Mouse (Mus musculus): ENCODE results near the gene Cacnb3. TPM values are rescaled to one million over a fixed set of nuclear protein-coding genes. Genes with fewer than 3 reads are reported as not detected.
A peak's percentile ranks its signal among the peaks of the same experiment; 100 is the strongest.

Cacnb3 gene
- total and polyA plus RNA-seq, 2 experiments from 2014 or later, result 5.7 to 19.4 TPM

- no peak for TF ChIP-seq CTCF (IDR thresholded peaks at IDR 0.05; ENCODE audit: low read depth)
- no peak for TF ChIP-seq EP300 (IDR thresholded peaks at IDR 0.05; ENCODE audit: low read depth)
- whole genome bisulfite sequencing, result 51% methylated on average over 5 of the region's 5 CpGs
- no peak overlapping the region for H3K4me3 ChIP-seq (ENCODE audit: low read depth, low read length)
These were observed 7.2 kb upstream of the Cacnb3 start for GRCm38 (mm10) chr15:98623361-98623821.

DNA sequence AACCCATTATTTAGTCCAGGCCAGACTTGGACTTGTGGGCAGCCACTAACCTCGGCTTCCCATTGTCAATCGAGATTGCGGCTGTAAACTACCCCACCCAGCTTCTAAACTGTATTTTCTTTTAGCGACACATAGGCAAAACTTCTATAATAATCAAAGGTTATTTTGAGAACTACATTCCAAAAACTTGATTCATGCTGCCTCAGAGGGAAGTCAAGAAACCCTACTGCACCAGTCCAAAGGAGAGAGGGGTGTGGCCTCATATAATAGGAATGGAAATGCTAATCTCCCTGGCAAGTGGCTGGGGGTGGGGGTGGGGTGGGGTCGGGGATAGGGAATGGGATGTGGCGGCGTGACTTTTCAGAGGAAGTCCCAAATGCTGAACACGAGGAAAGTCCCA is 4.6 kb upstream of the Cacnb3 start:
- Histone ChIP-seq H3K4me1 (ENCODE audit: control insufficient read depth, insufficient read depth) (peaks cover 7% of the 10 kb centered on the region), H3K9ac (replicated peaks; ENCODE audit: low read depth, low read length) (no peak overlapping the region), H3K4me3 (ENCODE audit: low read depth, low read length) (no peak overlapping the region), H3K27me3 (ENCODE audit: control insufficient read depth, insufficient read depth, low read length) (peaks cover 17% of the 10 kb centered on the region), H3K36me3 (replicated peaks; ENCODE audit: control insufficient read depth, insufficient read depth, low read length) (no peaks in the 10 kb centered on the region), H3K9me3 (replicated peaks; ENCODE audit: control insufficient read depth, low read length) (no peaks in the 10 kb centered on the region; the same call in 1 of the 2 replicates), H3K27ac (ENCODE audit: low read depth) (no peak overlapping the region), H3K4me2 (ENCODE audit: low read depth, low read length) (peak overlapping the region; percentile 8; the same call in 1 of the 2 replicates)
- DNase-seq (ENCODE audit: low spot score) (no peak), ATAC-seq (ENCODE audit: insufficient read depth, low read depth) (peak; percentile 55)
- TF ChIP-seq CTCF (IDR thresholded peaks at IDR 0.05; ENCODE audit: low read depth) (no peak), EP300 (IDR thresholded peaks at IDR 0.05; ENCODE audit: low read depth) (no peak)
- 11% methylated on average over 8 of the region's 8 CpGs for WGBS

More at GRCm38 (mm10) chr15:98623361-98623821, 7.2 kb upstream of the Cacnb3 start:
- Histone ChIP-seq H3K9ac (replicated peaks; ENCODE audit: low read depth, low read length) (no peak overlapping the region), H3K27me3 (ENCODE audit: control insufficient read depth, insufficient read depth, low read length) (0 out of 2 replicates have a peak, but pooled peaks cover 4% of the 10 kb centered on the region), H3K27ac (ENCODE audit: low read depth) (peak overlapping the region; percentile 51; the same call in 1 of the 2 replicates), H3K36me3 (replicated peaks; ENCODE audit: control insufficient read depth, insufficient read depth, low read length) (no peaks in the 10 kb centered on the region), H3K4me1 (ENCODE audit: control insufficient read depth, insufficient read depth) (peaks cover 3% of the 10 kb centered on the region; the same call in 1 of the 2 replicates), H3K9me3 (replicated peaks; ENCODE audit: control insufficient read depth, low read length) (no peaks in the 10 kb centered on the region; the same call in 1 of the 2 replicates), H3K4me2 (ENCODE audit: low read depth, low read length) (no peak overlapping the region)
- DNase-seq (ENCODE audit: low spot score), result no peak
- no peak for ATAC-seq (ENCODE audit: insufficient read depth, low read depth)

GRCm38 (mm10) chr15:98626487-98627212 is 4.0 kb upstream of the Cacnb3 start:
- no peak for TF ChIP-seq EP300 (IDR thresholded peaks at IDR 0.05; ENCODE audit: low read depth)
- Histone ChIP-seq H3K9me3 (replicated peaks; ENCODE audit: control insufficient read depth, low read length) (no peaks in the 10 kb centered on the region; the same call in 1 of the 2 replicates), H3K4me3 (ENCODE audit: low read depth, low read length) (no peak overlapping the region), H3K27ac (ENCODE audit: low read depth) (no peak overlapping the region), H3K4me2 (ENCODE audit: low read depth, low read length) (peak overlapping the region; percentile 8; the same call in 1 of the 2 replicates), H3K4me1 (ENCODE audit: control insufficient read depth, insufficient read depth) (peaks cover 8% of the 10 kb centered on the region), H3K9ac (replicated peaks; ENCODE audit: low read depth, low read length) (no peak overlapping the region), H3K27me3 (ENCODE audit: control insufficient read depth, insufficient read depth, low read length) (peaks cover 22% of the 10 kb centered on the region), H3K36me3 (replicated peaks; ENCODE audit: control insufficient read depth, insufficient read depth, low read length) (no peaks in the 10 kb centered on the region)
- 71% methylated on average over 7 of the region's 7 CpGs for WGBS
- DNase-seq (ENCODE audit: low spot score), result no peak
- no peak for ATAC-seq (ENCODE audit: insufficient read depth, low read depth)

GRCm38 (mm10) chr15:98628589-98629254 is 1.9 kb upstream of the Cacnb3 start:
- H3K9ac ChIP-seq (replicated peaks; ENCODE audit: low read depth, low read length), result no peak overlapping the region; the same call in 1 of the 2 replicates
- DNase-seq (ENCODE audit: low spot score) (no peak), ATAC-seq (ENCODE audit: insufficient read depth, low read depth) (no peak)
- no peak overlapping the region for H3K4me3 ChIP-seq (ENCODE audit: low read depth, low read length)
- 20% methylated on average over 20 of the region's 20 CpGs for WGBS
- peak overlapping the region; percentile 18; the same call in 1 of the 2 replicates for H3K27ac ChIP-seq (ENCODE audit: low read depth)
- no peaks in the 10 kb centered on the region; the same call in 1 of the 2 replicates for H3K9me3 ChIP-seq (replicated peaks; ENCODE audit: control insufficient read depth, low read length)
- TF ChIP-seq EP300 (IDR thresholded peaks at IDR 0.05; ENCODE audit: low read depth) (no peak), CTCF (IDR thresholded peaks at IDR 0.05; ENCODE audit: low read depth) (no peak)
- peak overlapping the region; percentile 30; the same call in 1 of the 2 replicates for H3K4me2 ChIP-seq (ENCODE audit: low read depth, low read length)
- H3K27me3 ChIP-seq (ENCODE audit: control insufficient read depth, insufficient read depth, low read length), result peaks cover 40% of the 10 kb centered on the region
- peaks cover 14% of the 10 kb centered on the region for H3K4me1 ChIP-seq (ENCODE audit: control insufficient read depth, insufficient read depth)
- H3K36me3 ChIP-seq (replicated peaks; ENCODE audit: control insufficient read depth, insufficient read depth, low read length), result no peaks in the 10 kb centered on the region

- no peaks in the 10 kb centered on the region for H3K9me3 ChIP-seq (replicated peaks; ENCODE audit: control insufficient read depth, low read length)
- peaks cover 19% of the 10 kb centered on the region for H3K4me1 ChIP-seq (ENCODE audit: control insufficient read depth, insufficient read depth)
- no peak overlapping the region for H3K4me3 ChIP-seq (ENCODE audit: low read depth, low read length)
- DNase-seq (ENCODE audit: low spot score) (no peak), ATAC-seq (ENCODE audit: insufficient read depth, low read depth) (no peak)
- peak overlapping the region; percentile 18; the same call in 1 of the 2 replicates for H3K27ac ChIP-seq (ENCODE audit: low read depth)
- 26% methylated on average over 6 of the region's 6 CpGs for WGBS
- H3K27me3 ChIP-seq (ENCODE audit: control insufficient read depth, insufficient read depth, low read length), result peaks cover 46% of the 10 kb centered on the region
- H3K9ac ChIP-seq (replicated peaks; ENCODE audit: low read depth, low read length), result no peak overlapping the region; the same call in 1 of the 2 replicates
- H3K4me2 ChIP-seq (ENCODE audit: low read depth, low read length), result 0 out of 2 replicates have a peak overlapping the region, but pooled peaks have one; percentile 30
- TF ChIP-seq CTCF (IDR thresholded peaks at IDR 0.05; ENCODE audit: low read depth), result no peak
- TF ChIP-seq EP300 (IDR thresholded peaks at IDR 0.05; ENCODE audit: low read depth), result no peak
- no peaks in the 10 kb centered on the region for H3K36me3 ChIP-seq (replicated peaks; ENCODE audit: control insufficient read depth, insufficient read depth, low read length)
These were observed 1.2 kb upstream of the Cacnb3 start for GRCm38 (mm10) chr15:98629464-98629863.

Measured in heart, postnatal 0 days (tissue).